Mouse (Mus musculus): ENCODE measurements around the gene Txnl4b.

Txnl4b gene

DNA sequence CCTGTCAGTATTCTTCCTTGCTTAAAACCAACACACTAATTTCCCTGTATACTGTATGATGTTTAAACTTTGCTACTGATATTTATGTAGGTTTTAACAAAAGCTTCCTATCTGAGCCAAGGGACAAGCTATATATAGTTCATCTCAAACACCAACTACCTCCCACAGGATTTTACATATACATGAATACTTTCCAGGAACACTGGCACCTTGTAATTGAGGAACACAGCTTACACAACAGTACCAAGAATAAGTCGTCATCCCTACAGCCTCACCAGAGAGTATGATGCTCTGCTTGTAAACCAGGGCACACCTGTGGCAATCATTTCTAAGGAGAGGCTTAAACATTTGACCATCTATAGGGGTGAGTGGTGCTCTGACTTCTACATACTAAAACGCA lies 41.0 kb downstream of the Txnl4b start:
- no peak for DNase-seq

DNA sequence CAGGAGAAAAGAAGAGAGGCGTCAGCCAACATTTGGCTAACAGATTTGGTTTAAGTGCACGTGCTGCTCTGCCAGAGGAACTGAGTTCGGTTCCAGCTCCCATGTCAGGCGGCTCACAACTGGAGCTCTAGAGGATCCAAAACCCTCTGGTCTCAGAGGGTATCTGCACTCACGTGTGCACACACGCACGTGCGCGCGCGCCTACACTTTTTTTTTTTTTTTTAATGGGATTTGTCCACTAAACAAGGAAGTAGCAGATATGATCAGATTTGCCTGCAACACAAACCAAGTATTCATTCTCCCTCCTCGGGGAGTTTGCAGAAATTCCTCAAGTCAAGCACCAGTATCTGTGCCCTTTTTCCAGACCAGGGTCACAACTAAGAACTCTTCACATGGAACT lies 42.0 kb downstream of the Txnl4b start:
- peak; percentile 28 for DNase-seq

DNA sequence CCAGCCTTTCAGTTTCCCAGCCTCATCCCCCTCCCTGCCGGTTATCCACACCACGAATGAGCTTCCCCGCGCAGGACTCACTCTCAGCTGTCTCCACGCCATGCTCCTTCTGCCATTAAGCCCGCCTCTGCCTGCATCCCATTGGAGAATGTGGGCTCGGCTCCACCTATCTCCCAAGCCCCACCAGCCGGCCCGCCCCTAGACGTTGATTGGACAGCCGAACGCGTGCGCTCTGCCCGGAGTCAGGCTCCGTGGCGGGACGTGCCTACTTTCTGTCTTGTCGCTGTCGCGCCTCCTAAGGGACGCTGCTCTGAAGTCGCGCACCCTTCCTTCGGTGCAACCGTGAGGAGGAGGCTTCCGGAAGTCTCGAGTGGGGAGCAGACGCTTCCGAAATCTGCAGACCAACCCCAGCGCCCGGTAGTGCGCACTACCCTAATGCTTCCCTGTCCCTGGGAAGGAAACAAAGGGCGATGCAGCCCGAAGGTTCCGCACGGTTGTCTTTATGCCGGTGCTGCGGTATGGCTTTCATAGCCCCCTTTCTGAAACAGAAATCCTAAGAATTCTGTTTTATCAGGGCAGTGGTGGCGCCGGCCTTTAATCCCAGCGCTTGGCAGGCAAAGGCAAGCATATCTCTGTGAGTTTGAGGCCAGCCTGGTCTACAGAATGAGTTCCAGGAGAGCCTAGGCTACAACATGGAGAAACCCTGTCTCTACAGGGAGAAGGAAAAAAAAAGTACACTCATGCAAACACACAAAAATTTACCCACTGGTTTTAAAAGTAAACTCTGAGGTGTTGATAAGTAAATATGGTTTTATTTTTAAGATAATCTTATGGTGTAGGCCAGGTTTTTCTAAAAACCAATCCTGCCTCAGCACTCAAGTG lies 42.8 kb downstream of the Txnl4b start, which contains the start of gene Dhodh:
Gene Dhodh, minus strand, starts transcription at position 403 of the 882 bp plus-strand sequence.
- peak; percentile 98 for DNase-seq

- peak; percentile 57 for DNase-seq
Measured at GRCm38 (mm10) chr8:109609153-109609502, 43.4 kb downstream of the Txnl4b start.

DNA sequence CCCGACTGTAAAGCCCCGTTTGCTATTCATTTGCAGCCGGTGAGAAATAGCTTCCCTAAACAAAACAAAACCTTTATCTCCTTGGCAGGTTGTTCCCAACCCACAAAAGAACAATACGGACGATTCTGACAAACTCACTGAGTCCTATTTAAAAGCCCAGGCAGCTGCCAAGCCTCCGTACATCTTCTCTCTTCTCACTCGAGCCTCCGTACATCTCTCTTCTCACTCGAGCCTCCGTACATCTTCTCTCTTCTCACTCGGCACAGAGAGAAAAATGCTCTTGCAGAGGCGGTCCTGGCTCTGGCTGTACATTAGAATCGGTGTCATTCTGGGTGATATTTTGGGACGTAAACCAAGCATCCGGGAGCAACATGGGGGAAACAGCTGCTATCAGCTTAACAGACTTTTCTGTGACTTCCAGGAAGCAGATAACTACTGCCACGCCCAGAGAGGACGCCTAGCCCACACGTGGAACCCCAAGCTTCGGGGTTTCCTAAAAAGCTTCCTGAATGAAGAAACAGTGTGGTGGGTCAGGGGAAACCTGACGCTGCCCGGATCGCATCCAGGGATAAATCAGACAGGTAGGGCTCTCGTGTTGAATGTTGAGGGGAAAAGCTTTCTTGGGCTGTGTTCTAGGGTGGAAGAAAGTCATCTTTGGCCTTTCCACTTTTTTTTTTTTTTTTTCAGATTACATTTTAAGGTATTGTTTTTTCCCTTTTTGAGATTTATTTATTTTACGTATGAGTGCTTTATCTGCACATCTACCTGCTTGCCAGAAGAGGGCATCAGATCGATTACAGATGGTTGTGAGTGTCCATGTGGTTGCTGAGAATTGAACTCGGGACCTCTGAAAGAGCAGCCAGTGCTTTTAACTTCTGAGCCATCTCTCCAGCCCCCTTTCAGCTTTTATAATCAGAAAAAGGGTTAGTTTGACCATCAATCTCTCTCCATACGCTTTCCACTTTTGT lies 48.8 kb downstream of the Txnl4b start, which contains the start of gene Pkd1l3:
Gene Pkd1l3, plus strand, starts transcription at position 275 of the 968 bp plus-strand sequence.
- no peak for DNase-seq

DNA sequence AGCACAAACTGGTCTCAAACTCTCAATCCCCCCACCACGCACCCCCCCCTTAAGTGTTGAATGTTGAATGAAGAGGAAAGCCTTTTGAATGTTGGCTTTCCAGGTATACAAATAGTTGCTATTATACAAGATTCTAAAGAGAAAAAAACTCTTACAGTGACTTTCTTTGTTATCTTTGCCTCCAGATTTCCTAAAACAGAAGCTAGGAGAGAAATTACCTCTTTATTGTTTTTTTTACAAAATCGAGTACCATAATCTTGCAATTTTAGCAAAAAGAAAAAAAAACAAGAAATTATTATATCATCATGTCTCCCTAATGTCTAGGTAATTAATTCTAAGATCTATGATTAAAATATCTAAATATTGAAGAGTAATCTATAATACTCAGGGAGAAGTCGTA lies 49.9 kb downstream of the Txnl4b start:
- no peak for DNase-seq

All from cerebellum, adult 9-10 months (tissue).